Mouse (Mus musculus) brain, embryonic 14.5 days (tissue): ENCODE results near the gene Sytl1.

Experiments used
- CTCF ChIP-seq: fragments of 200-500 bp; IDR thresholded peaks from 2 replicates; pipeline ENCODE4 v1.5.1; 2012; ENCODE audit warnings: inconsistent platforms, mild to moderate bottlenecking, moderate library complexity, borderline replicate concordance; ENCODE audit not compliant: insufficient read depth, insufficient read length; ENCODE audit errors: extremely low read depth
- POLR2A ChIP-seq: fragments of 200-500 bp; IDR thresholded peaks from 2 replicates; pipeline ENCODE4 v1.6.1; 2012; ENCODE audit warnings: mild to moderate bottlenecking, inconsistent platforms, borderline replicate concordance; ENCODE audit not compliant: poor library complexity, insufficient read depth, insufficient read length, severe bottlenecking; ENCODE audit errors: extremely low read depth

GRCm38 (mm10) chr4:133305825-133306224, 42.9 kb upstream of the Sytl1 start:
- TF ChIP-seq CTCF (no peak), POLR2A (no peak)
